Mouse (Mus musculus) adrenal gland, adult 2 months (tissue): ENCODE results near the gene Fbxw4. TPM values are rescaled to one million over a fixed set of nuclear protein-coding genes. Genes with fewer than 3 reads are reported as not detected.
"Not testable (repeated sequence)": the region's sequence is repeated elsewhere in the genome, so short reads cannot be mapped to it uniquely, and the experiment has no call there.

Experiments
- DNase-seq: peaks from one replicate; pipeline ENCODE4 v3.0.0; 2021
- polyA plus RNA-seq: library from polyadenylated mRNA; depleted of rRNA; stranded (reverse); fragments of >200 nt; gene quantifications from 2 replicates; pipeline ENCODE4 v1.2.3, GENCODE M21; 2012
- total RNA-seq, 2 experiments: library from RNA; stranded (reverse); gene quantifications; 2 replicates each; pipeline ENCODE4 v1.2.3; 2021

The Fbxw4 gene
- total and polyA plus RNA-seq, 3 experiments = 30.0 to 199 (median 34.4) TPM

GRCm38 (mm10) chr19:45578976-45579375 is 81.1 kb downstream of the Fbxw4 start:
- no peak for DNase-seq

GRCm38 (mm10) chr19:45577141-45577750 is 82.9 kb downstream of the Fbxw4 start:
- DNase-seq = no peak

- no peak for DNase-seq
These were observed 84.5 kb downstream of the Fbxw4 start for GRCm38 (mm10) chr19:45575632-45576001.

- DNase-seq = no peak
These were observed 85.0 kb downstream of the Fbxw4 start for GRCm38 (mm10) chr19:45574941-45575631.

- DNase-seq = no peak
These were observed 85.7 kb downstream of the Fbxw4 start for GRCm38 (mm10) chr19:45574339-45574898.

- DNase-seq = peak; percentile 79
These were observed 86.2 kb downstream of the Fbxw4 start for GRCm38 (mm10) chr19:45573861-45574267.

- no peak for DNase-seq
These were observed 87.1 kb downstream of the Fbxw4 start for GRCm38 (mm10) chr19:45573033-45573432.

GRCm38 (mm10) chr19:45567367-45567766 is 92.7 kb downstream of the Fbxw4 start:
- DNase-seq = no peak

GRCm38 (mm10) chr19:45565925-45566715 is 94.0 kb downstream of the Fbxw4 start:
- no peak for DNase-seq

GRCm38 (mm10) chr19:45560153-45560890 is 99.8 kb downstream of the Fbxw4 start, which contains the start of the genes Poll and Gm17018:
Poll (minus strand) TSS chr19:45560531.
Gm17018 (plus strand) TSS chr19:45560615.
- DNase-seq = peak; percentile 90

- no peak for DNase-seq
These were observed 106.0 kb downstream of the Fbxw4 start for GRCm38 (mm10) chr19:45554136-45554535.

- no peak for DNase-seq
These were observed 107.9 kb downstream of the Fbxw4 start for GRCm38 (mm10) chr19:45552187-45552586.

GRCm38 (mm10) chr19:45549948-45550347 is 110.2 kb downstream of the Fbxw4 start:
- no peak for DNase-seq

- no peak for DNase-seq
These were observed 110.8 kb downstream of the Fbxw4 start for GRCm38 (mm10) chr19:45549128-45549915.

- not testable (repeated sequence) for DNase-seq
These were observed 111.9 kb downstream of the Fbxw4 start for GRCm38 (mm10) chr19:45548196-45548595.

- DNase-seq = peak; percentile 88
These were observed 115.2 kb downstream of the Fbxw4 start for GRCm38 (mm10) chr19:45544925-45545321.

- DNase-seq = peak; percentile 69
These were observed 115.8 kb downstream of the Fbxw4 start for GRCm38 (mm10) chr19:45544152-45544924.

GRCm38 (mm10) chr19:45542061-45542460 is 118.1 kb downstream of the Fbxw4 start:
- DNase-seq = no peak

GRCm38 (mm10) chr19:45541409-45542041 is 118.6 kb downstream of the Fbxw4 start:
- DNase-seq = peak; percentile 78
